Mouse (Mus musculus) myocyte (in vitro differentiated cells): ENCODE measurements around the gene Zfp423. TPM values are rescaled to one million over a fixed set of nuclear protein-coding genes. Genes with fewer than 3 reads are reported as not detected.

Experiments
- H3K27me3 ChIP-seq: one replicate; pipeline ENCODE4 v1.6.1; 2011; ENCODE audit not compliant: control insufficient read depth, insufficient read depth, insufficient read length
- H3K36me3 ChIP-seq: one replicate; pipeline ENCODE4 v1.6.1; 2011; ENCODE audit not compliant: control insufficient read depth, insufficient read depth
- H3K4me2 ChIP-seq: one replicate; pipeline ENCODE4 v1.6.1; 2011; ENCODE audit warnings: low read depth, control low read depth
- H3K4me3 ChIP-seq: one replicate; pipeline ENCODE4 v1.5.1; 2011; ENCODE audit warnings: mild to moderate bottlenecking, control low read depth, moderate library complexity
- H3K79me2 ChIP-seq: one replicate; pipeline ENCODE4 v1.6.1; 2011; ENCODE audit not compliant: control insufficient read depth, insufficient read depth
- H3ac ChIP-seq: one replicate; pipeline ENCODE4 v1.6.1; 2011; ENCODE audit not compliant: control insufficient read depth, insufficient read length
- CEBPB ChIP-seq: IDR thresholded peaks from 2 replicates; pipeline ENCODE4 v1.6.1; 2011; ENCODE audit warnings: mild to moderate bottlenecking, moderate library complexity; ENCODE audit not compliant: poor library complexity, insufficient read depth, severe bottlenecking
- E2F4 ChIP-seq: IDR thresholded peaks from one replicate; pipeline ENCODE4 v1.6.1; 2011; ENCODE audit warnings: mild to moderate bottlenecking, control low read depth, moderate library complexity; ENCODE audit not compliant: insufficient read depth
- MAX ChIP-seq: IDR thresholded peaks from one replicate; pipeline ENCODE4 v1.6.1; 2011; ENCODE audit warnings: low read depth, mild to moderate bottlenecking, control low read depth
- MYOD1 ChIP-seq, 3 experiments: IDR thresholded peaks; one replicate each; pipeline ENCODE4 v1.6.1; 2011; ENCODE audit warnings: control low read depth in 2 of 3, low read depth in 2 of 3, mild to moderate bottlenecking in 2 of 3, moderate library complexity in 1 of 3; ENCODE audit not compliant: insufficient read length in 2 of 3, control insufficient read depth in 1 of 3
- MYOG ChIP-seq, 3 experiments: IDR thresholded peaks; one replicate each; pipeline ENCODE4 v1.6.1; 2011; ENCODE audit warnings: control low read depth in 2 of 3, low read depth in 2 of 3, mild to moderate bottlenecking in 2 of 3; ENCODE audit not compliant: insufficient read length in 2 of 3, control insufficient read depth in 1 of 3, insufficient read depth in 1 of 3
- POLR2A ChIP-seq: IDR thresholded peaks from one replicate; pipeline ENCODE4 v1.6.1; 2011; ENCODE audit warnings: low read depth, mild to moderate bottlenecking, control low read depth, moderate library complexity; ENCODE audit not compliant: insufficient read length
- POLR2AphosphoS2 ChIP-seq: IDR thresholded peaks from one replicate; pipeline ENCODE4 v1.6.1; 2011; ENCODE audit warnings: low read depth, control low read depth; ENCODE audit not compliant: insufficient read length
- REST ChIP-seq: IDR thresholded peaks from one replicate; pipeline ENCODE4 v1.6.1; 2011; ENCODE audit warnings: mild to moderate bottlenecking, control low read depth, moderate library complexity; ENCODE audit not compliant: insufficient read depth, insufficient read length
- SRF ChIP-seq: IDR thresholded peaks from one replicate; pipeline ENCODE4 v1.6.1; 2011; ENCODE audit warnings: low read depth; ENCODE audit not compliant: control insufficient read depth, insufficient read length
- TCF12 ChIP-seq: IDR thresholded peaks from one replicate; pipeline ENCODE4 v1.6.1; 2011; ENCODE audit warnings: mild to moderate bottlenecking, control low read depth; ENCODE audit not compliant: poor library complexity, insufficient read depth, severe bottlenecking
- TCF3 ChIP-seq: IDR thresholded peaks from one replicate; pipeline ENCODE4 v1.6.1; 2011; ENCODE audit warnings: low read depth, control low read depth; ENCODE audit not compliant: insufficient read length
- USF1 ChIP-seq: IDR thresholded peaks from one replicate; pipeline ENCODE4 v1.6.1; 2011; ENCODE audit warnings: low read depth, mild to moderate bottlenecking, control low read depth, moderate library complexity
- polyA plus RNA-seq: library from polyadenylated mRNA; unstranded; fragments of >200 nt; fragmentation: generic; extraction: Trizol; gene quantifications from one replicate; pipeline ENCODE4 v1.2.1, GENCODE M21; 2012; ENCODE audit warnings: missing spikeins

The Zfp423 gene
- polyA plus RNA-seq, 1 experiment, result 0.04 TPM

DNA sequence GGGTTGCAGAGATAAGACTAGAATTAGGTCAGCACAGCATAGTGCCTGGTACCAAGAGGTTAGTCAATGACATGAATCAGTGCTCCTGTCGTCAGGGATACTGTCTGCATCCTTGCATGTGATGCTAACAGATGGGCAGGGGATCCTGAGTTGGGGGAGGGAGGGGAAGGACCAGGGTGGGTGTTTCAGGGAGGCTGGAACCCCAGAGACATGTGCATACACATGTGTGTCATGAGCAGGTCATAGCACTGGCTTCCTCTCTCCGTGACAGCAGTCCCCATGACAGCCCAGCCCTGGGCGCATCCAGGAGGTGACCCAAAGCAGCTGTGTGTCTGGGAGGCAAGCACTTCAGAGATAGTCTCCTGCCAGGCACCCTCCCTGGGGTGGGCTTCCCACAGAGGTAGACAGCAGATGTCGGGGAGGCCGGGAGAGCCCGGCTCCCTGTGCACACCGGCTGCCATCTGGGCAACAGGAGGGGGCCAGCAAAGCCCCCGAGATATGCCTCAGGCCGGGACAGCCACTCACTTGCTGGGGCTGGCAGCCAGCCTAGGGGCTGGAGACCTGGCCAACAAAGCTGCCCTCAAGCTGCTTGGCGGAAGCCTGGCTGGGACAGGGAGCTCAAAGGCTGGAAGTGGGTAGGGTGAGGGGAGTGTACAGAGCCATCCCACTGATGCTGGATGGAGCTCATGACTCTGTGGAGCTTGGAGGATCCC, 272.3 kb downstream of the Zfp423 start:
- TF ChIP-seq TCF3 (no peak), MYOG (IDR thresholded peaks at IDR 0.05; ENCODE audit: control insufficient read depth in 1 of 3, insufficient read depth in 1 of 3, insufficient read length in 2 of 3, low read depth in 2 of 3) (no peak), POLR2AphosphoS2 (no peak), SRF (no peak), MYOD1 (IDR thresholded peaks at IDR 0.05; ENCODE audit: control insufficient read depth in 1 of 3, insufficient read length in 2 of 3, low read depth in 2 of 3) (no peak), USF1 (no peak), CEBPB (no peak)
- no peak overlapping the region for H3K4me2 ChIP-seq
- peaks cover 5% of the 10 kb centered on the region for H3K27me3 ChIP-seq
- H3K4me3 ChIP-seq, result no peak overlapping the region
- H3ac ChIP-seq, result no peak overlapping the region
- H3K36me3 ChIP-seq, result no peaks in the 10 kb centered on the region
- no peaks in the 10 kb centered on the region for H3K79me2 ChIP-seq

DNA sequence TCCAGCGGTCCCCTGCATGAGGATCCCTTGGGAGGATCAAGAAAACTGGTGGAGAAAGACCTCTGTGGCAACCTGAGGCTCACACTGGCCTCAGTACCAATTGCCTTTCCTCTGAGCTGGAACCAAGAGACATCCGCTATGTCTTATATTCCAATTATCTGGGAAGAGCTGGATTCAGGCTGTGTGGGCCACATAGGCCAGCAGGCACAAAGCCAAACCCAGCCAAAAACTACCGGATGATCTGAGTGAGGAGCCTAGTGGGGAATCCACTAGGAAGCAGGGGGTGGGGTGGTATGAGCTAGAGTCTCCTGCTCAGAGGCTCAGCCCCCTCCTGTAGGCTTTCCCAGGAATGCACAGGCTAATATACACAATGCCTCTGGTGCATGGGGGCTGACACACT, 273.4 kb downstream of the Zfp423 start:
- Histone ChIP-seq H3K4me2 (no peak overlapping the region), H3K27me3 (peaks cover 5% of the 10 kb centered on the region), H3K79me2 (no peaks in the 10 kb centered on the region), H3K36me3 (no peaks in the 10 kb centered on the region), H3K4me3 (no peak overlapping the region), H3ac (no peak overlapping the region)
- TF ChIP-seq E2F4 (no peak), CEBPB (no peak), POLR2A (no peak), POLR2AphosphoS2 (no peak), SRF (no peak), TCF12 (no peak), TCF3 (no peak), MAX (no peak), REST (no peak), MYOG (IDR thresholded peaks at IDR 0.05; ENCODE audit: control insufficient read depth in 1 of 3, insufficient read depth in 1 of 3, insufficient read length in 2 of 3, low read depth in 2 of 3) (no peak), USF1 (no peak), MYOD1 (IDR thresholded peaks at IDR 0.05; ENCODE audit: control insufficient read depth in 1 of 3, insufficient read length in 2 of 3, low read depth in 2 of 3) (no peak)

DNA sequence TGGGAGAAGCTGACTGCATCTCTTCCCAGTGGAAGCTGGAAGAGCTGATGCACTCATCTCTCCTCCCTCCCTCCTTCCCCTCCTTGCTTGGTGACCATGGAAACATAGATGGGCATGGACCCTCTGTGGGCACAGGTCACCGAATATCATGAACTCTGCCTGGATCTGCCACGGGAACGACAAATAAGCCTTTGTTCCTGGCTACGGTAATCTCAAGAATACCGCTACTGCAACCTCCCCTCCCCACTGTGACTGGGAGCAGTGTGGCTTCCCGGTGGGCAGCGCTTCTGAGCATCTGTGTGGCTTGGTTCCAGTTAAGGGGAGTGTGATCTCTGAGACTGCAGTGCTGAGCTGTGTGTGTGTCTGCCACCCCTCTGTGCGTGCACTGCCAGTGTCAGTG, 274.0 kb downstream of the Zfp423 start:
- no peak overlapping the region for H3K4me3 ChIP-seq
- H3K79me2 ChIP-seq, result no peaks in the 10 kb centered on the region
- peaks cover 5% of the 10 kb centered on the region for H3K27me3 ChIP-seq
- H3K4me2 ChIP-seq, result no peak overlapping the region
- no peak for TF ChIP-seq MYOG (IDR thresholded peaks at IDR 0.05; ENCODE audit: control insufficient read depth in 1 of 3, insufficient read depth in 1 of 3, insufficient read length in 2 of 3, low read depth in 2 of 3)
- no peak for TF ChIP-seq REST
- TF ChIP-seq SRF, result no peak
- TF ChIP-seq MYOD1 (IDR thresholded peaks at IDR 0.05; ENCODE audit: control insufficient read depth in 1 of 3, insufficient read length in 2 of 3, low read depth in 2 of 3), result no peak
- no peak for TF ChIP-seq USF1
- no peak for TF ChIP-seq MAX
- no peak for TF ChIP-seq CEBPB
- no peak for TF ChIP-seq POLR2AphosphoS2
- TF ChIP-seq POLR2A, result no peak
- TF ChIP-seq TCF12, result no peak
- TF ChIP-seq E2F4, result no peak
- no peak for TF ChIP-seq TCF3
- no peaks in the 10 kb centered on the region for H3K36me3 ChIP-seq
- no peak overlapping the region for H3ac ChIP-seq

DNA sequence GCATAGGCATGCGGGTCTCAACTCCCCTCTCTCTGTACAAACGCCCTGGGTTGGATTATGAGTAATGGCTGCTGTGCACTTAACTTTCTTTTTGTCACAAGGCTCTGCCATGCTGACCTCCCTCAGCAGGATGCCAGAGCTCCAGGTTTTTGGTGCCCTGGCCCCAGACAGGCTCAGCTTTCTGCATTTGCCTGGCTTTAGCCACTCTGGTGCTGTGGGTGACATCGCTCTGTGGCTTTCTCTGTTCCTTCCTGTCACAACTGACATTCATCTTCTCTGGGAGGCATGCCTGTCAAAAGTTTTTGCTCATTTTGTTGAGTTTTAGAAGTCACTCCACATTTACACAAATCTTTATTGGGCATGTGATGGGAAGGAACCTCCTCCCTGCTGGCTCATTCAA, 277.3 kb downstream of the Zfp423 start:
- no peak overlapping the region for H3K4me3 ChIP-seq
- no peaks in the 10 kb centered on the region for H3K79me2 ChIP-seq
- no peak for TF ChIP-seq MYOD1 (IDR thresholded peaks at IDR 0.05; ENCODE audit: control insufficient read depth in 1 of 3, insufficient read length in 2 of 3, low read depth in 2 of 3)
- no peak for TF ChIP-seq TCF3
- TF ChIP-seq CEBPB, result no peak
- no peak for TF ChIP-seq TCF12
- TF ChIP-seq POLR2AphosphoS2, result no peak
- TF ChIP-seq MAX, result no peak
- no peak for TF ChIP-seq MYOG (IDR thresholded peaks at IDR 0.05; ENCODE audit: control insufficient read depth in 1 of 3, insufficient read depth in 1 of 3, insufficient read length in 2 of 3, low read depth in 2 of 3)
- TF ChIP-seq E2F4, result no peak
- no peak for TF ChIP-seq USF1
- no peak overlapping the region for H3ac ChIP-seq
- H3K27me3 ChIP-seq, result no peaks in the 10 kb centered on the region
- no peak overlapping the region for H3K4me2 ChIP-seq
- H3K36me3 ChIP-seq, result no peaks in the 10 kb centered on the region

DNA sequence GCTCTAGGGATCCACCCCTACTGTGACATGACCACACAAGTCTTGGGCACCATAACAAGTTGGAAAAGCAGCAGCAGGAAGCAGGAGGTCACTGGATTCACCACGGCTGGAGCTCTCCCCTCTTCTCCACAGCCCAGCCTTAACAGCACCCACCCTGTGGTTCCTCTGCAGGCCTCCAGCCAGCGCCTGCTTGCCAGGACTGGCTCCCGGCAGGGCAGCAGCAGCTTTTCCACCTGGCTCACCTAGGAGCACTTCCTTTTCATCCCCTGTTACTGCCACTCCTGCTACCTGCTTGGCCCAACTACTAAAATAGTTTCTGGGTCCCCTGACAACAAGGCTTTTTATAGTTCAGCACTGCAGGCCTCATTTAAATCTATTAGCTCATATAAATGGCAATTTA, 279.4 kb downstream of the Zfp423 start:
- H3K79me2 ChIP-seq, result no peaks in the 10 kb centered on the region
- no peaks in the 10 kb centered on the region for H3K36me3 ChIP-seq
- TF ChIP-seq MYOG (IDR thresholded peaks at IDR 0.05; ENCODE audit: control insufficient read depth in 1 of 3, insufficient read depth in 1 of 3, insufficient read length in 2 of 3, low read depth in 2 of 3) (no peak), POLR2A (no peak), MAX (no peak), SRF (no peak), CEBPB (no peak), POLR2AphosphoS2 (no peak), USF1 (no peak), E2F4 (no peak), REST (no peak), TCF12 (no peak), MYOD1 (IDR thresholded peaks at IDR 0.05; ENCODE audit: control insufficient read depth in 1 of 3, insufficient read length in 2 of 3, low read depth in 2 of 3) (no peak)
- H3ac ChIP-seq, result no peak overlapping the region
- no peak overlapping the region for H3K4me2 ChIP-seq
- H3K4me3 ChIP-seq, result no peak overlapping the region
- H3K27me3 ChIP-seq, result no peaks in the 10 kb centered on the region
